Mouse (Mus musculus) layer of hippocampus, postnatal 14 days (tissue): Measurements from ENCODE around the gene Milr1. TPM values are rescaled to one million over a fixed set of nuclear protein-coding genes. Genes with fewer than 3 reads are reported as not detected.
"Not testable (repeated sequence)": the region's sequence is repeated elsewhere in the genome, so short reads cannot be mapped to it uniquely, and the experiment has no call there.

Source experiments
- DNase-seq, 2 experiments: peaks; one replicate each; pipeline ENCODE4 v3.0.0; 2021 to 2022; ENCODE audit warnings: low spot score in 2 of 2, mixed read lengths in 1 of 2
- total RNA-seq, 2 experiments: library from RNA; stranded (reverse); gene quantifications; 2 replicates each; pipeline ENCODE4 v1.2.3; 2021

Gene Milr1
- total RNA-seq, 2 experiments from 2014 or later = not detected

DNA sequence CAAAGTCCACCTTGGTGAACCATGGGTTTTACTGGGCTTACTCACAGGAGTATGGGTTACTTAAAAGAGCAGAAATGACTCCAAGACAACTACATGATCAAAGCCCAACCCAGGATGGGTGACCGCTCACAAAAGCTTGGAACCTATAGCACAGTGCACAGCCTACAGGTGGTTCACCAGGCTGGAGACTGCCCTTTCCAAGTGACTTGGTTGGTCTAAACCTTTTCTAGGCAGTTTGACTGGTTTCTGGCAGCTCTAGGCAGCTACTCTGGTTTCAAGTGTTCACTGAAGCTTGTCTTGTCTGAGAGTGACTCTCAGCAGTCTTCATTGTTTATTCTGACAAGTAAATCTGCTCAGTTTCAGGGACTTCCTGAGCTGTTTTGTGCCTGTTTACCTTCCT is 21.4 kb upstream of the Milr1 start:
- no peak for DNase-seq

DNA sequence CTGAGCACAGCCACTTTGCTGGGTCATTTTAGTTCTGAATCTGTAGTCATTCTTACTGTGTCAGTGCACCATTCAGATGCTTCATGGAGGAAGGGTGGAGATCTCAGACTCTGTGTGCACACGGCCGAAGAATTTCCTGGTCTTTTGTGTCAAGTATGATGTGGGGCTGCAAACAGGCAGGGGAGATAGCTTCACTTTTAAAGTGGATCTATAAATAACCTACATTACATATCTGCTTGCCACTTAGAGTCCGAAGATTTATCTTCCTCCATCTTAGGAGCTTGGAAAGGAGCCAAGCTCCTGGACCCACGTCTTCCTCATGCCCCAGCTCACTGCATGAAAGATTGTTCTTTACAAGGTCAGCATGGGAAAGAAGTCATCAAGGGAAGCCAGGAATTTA is 20.3 kb upstream of the Milr1 start:
- DNase-seq = no peak

DNA sequence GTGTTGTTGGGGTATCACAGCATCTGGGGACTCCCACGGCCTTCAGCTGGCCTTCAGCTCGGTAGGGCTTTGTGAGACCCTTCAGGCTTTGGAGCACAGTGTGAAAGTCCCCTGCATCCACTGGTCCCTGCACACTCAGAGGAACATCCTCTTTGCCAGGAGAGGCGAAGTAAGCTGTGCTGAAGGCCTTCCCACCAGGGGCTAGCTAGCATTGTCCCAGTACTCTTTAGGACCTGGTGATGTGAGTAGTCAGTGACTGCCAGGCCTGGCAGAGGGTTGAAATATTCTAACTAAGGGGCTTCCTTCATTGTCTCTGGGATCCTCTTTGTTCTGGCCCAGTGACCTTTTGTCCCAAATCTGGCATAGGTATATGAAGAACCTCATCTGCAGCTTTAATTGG is 14.4 kb upstream of the Milr1 start:
- no peak for DNase-seq

DNA sequence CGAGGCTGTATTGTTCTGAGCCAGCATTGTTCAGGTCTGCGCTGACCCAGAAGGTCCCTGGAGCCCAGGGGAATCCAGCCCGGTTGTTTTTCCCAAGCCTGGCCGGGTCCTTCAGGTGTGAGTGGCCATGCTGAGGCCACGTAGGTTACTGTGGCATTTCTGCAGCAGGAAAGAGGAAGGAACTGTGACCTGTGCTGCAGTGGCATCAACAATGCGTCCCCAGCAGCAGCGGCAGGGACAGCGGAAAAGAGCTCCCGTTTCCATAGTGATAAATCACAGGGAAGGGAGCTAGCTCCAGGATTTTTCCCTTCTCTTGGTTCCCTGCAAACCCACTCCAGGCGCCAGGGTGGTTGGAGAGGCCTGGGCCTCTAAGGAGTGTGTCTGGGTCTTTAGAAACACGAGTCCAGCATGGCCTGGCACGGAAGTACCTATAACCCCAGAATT is 13.8 kb upstream of the Milr1 start:
- DNase-seq = peak; percentile 31 to 48

DNA sequence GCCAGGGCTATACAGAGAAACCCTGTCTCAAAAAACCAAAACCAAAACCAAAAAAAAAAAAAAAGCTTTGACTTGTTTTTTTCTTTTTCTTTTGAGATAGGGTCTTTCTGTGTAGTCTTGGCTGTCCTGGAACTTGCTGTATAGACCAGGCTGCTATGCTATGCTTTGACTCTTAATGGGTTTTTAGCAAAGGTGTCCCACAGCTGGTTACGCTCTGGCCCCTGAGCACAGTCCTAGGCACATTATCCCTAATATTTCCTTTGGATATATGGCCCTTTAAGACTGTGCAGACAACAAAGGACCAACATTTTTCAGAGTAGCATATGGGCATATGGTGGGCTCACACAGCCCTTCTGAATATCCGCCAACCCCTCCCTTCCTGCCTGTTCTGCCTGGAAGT is 11.9 kb upstream of the Milr1 start:
- no peak for DNase-seq

DNA sequence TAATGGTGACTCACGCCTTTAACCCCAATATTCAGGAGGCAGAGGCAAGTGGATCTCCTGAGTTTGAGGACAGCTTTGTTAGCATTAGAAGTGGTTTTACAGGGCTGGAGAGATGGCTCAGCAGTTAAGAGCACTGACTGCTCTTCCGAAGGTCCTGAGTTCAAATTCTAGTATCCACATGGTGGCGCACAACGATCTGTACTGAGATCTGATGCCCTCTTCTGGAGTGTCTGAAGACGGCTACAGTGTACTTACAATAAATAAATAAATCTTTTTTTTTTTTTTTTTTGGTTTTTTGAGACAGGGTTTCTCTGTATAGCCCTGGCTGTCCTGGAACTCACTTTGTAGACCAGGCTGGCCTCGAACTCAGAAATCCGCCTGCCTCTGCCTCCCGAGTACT is 10.3 kb upstream of the Milr1 start:
- not testable (repeated sequence) for DNase-seq

DNA sequence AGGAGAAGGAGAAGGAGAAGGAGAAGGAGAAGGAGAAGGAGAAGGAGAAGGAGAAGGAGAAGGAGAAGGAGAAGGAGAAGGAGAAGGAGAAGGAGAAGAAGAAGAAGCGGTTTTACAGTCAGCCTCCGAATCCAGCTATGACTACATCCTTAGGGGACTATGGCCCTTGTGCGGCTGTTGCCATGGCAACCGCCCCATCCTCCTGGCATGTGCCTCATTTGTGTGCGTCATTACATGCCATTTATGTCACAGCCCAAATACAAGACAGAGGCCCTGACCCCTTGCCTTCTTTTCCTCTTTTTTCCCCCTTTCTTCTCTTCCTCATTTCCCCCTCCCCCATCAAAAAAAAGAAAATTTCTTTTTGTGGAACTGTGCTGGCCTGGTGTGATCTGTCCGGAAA is 9.8 kb upstream of the Milr1 start:
- DNase-seq = no peak

DNA sequence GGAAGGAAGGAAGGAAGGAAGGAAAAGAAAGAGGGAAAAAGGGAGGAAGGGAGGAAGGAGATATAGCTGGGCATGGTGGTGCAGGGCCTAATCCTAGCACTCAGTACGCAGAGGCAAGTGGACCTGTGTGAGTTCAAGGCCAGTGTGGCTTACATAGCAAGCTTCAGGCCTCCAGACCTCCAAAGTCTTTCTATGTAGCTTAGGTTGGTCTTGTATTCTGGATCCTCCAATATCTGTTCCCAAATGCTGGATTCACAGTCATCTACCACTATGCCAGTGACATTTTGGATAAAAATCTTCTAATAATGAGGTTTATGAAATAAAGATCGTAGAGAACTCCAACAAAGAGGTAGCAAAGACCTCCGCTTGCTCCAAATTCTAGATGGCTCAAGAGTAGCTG is 9.2 kb upstream of the Milr1 start:
- DNase-seq = no peak

DNA sequence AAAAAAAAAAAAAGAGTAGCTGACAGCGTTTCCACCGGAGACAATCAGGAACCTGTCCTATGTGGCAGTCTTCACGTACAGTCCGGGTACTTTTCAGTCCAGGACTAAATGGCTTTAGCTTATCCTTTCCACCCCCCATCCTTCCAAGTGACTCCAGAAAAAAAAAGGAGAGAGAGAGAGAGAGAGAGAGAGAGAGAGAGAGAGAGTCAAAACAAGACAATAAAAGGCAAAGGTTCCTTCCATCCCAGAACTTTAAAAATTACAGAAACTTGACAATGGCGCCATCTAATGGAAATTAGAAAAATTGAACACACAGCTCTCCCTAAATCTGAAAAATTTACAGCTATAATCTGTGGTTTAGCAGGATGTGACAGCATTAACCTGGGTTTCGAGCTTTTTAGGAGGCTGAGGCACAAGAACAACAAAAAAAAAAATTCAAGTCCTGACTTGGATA is 8.6 kb upstream of the Milr1 start:
- DNase-seq = peak in 1 of 2 experiments; percentile 36

DNA sequence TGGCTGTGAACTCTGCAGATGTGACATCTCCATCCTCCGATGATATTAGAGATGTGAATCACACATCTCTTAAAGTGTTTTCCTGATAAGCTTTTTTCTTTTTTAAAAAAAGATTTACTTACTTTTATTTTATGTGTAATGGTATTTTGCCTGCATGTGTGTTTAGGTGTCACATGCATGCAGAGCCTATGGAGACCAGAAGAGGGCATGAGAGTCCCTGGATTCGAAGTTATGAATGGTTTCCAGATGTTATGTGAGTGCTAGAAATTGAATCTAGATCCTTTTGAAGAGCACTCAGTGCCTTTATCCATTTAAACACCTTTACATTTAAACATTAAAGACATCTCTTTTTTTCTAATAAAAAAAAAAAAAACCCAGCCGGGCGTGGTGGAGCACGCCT is 6.1 kb upstream of the Milr1 start:
- DNase-seq = no peak

DNA sequence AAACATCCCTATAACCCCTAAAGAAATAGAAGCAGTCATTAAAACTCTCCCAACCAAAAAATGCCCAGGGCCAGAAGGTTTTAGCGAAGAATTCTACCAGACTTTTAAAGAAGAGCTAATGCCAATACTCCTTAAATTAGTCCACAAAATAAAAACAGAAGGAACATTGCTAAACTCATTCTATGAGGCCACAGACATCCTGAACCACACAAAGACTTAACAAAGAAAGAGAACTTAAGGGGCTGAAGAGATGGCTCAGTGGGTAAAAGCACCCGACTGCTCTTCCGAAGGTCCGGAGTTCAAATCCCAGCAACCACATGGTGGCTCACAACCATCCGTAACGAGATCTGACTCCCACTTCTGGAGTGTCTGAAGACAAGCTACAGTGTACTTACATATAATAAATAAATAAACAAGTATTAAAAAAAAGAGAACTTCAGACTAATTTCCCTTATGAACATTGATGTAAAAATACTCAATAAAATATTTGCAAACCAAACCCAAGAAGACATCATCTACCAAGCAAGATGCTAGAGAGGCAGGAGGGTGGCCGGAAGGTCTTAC is 1.4 kb upstream of the Milr1 start:
- DNase-seq = not testable (repeated sequence)

DNA sequence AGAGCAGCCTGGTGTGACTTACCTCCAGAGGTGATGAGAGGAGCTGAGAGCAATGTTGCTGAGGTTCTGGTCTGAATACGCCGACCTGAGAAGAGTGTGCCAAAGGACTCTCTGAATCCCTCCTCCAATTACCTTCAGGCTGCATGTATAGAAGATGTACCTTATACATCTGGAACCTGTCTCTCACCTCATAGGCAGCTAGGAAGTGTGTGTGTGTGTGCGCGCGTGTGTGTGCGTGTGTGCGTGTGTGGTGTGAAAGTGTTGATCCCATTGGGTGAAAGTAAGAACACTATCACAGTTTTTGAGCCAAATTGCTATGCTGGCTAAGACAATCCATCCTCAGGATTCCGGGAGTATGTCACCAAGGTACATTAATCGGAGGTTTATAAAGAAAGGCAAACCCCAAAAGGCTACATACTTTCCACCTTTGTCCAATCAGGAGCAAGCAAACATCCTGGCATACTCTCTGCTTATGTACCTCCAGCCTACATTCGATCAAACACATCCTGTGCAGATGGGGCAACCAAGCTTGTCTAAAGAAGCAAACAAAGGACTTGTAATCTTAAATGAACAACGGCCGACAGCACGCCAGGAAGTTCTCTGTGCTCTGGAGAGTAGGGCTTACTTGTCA is 790 bp upstream of the Milr1 start, which contains the start of gene Pecam1:
TSS of gene Pecam1 (minus strand) at position 508 of the 631 bp plus-strand sequence.
- no peak for DNase-seq

DNA sequence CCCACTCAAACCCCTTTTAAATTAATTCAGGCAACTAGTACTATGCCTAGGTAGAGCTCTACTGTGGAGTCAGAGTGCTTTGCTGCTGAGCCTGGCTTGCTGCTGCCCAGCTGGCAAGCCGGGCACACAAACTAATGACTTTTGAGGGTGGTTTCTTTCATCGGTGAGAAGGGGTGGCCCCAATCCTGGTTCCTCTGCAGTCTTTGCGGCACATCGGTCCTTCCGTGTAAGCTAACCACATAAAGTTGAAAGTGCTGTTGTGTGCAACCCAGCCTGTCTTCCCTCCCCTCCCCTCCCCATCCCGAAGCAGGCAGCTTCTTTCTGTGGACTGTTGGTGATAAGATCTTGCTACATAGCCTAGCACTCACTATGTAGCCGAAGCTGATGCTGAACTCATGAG is 1.1 kb downstream of the Milr1 start:
- DNase-seq = no peak

DNA sequence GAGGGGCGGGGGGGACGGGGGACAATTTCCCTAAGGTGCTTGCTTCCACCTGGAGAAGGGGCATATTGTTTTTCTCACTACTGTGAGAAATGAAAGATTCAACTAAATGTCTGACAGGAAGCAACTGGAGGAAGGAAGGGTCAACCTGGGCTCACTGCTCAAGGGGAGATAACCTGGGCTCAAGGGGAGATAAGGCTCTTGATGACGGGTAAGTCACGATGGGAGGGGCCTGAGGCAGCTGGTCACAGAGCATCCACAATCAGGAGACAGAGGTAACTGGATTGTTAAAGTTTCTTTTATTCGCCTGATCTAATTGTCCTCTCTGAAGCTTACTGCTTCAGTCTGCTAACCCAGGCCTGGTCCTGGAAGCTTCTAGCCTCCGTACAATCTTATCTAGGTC is 2.3 kb downstream of the Milr1 start:
- DNase-seq = no peak

DNA sequence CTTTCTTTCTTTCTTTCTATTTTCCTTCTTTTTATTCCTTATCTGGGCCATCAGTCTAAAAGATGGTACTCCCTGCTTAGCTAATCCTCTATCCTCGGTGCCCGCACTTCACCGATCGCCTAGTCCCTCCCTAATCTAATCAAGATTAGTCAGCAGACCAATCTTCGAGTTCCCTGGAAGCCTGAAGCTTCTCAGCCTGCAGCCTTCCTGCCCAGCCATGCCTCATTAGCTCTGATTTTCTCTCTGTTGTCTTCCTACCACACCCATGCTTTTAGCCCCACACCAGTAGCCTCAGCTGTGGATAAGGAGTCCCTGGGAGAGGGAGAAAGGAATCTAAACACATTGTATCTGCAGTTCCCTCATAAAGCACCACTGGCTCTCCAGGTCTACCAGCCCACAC is 4.6 kb downstream of the Milr1 start:
- no peak for DNase-seq

DNA sequence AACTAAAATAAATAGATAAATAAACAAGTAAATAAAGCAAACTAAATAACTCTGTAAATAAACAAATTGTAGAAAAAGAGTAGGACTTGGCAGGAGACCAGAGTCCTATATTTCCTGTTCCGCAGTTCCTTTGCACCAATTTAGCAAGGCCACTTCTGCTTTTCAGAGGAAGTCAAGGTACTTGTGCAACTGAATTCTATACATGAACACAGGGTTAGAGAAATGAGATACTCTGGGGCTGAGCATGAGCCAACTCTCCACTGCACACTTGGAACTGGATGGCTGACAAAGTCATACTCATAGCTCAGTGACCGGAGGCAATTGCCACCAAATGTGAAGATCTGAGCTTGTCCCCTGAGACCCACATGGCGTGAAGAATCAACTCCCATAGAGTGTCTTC is 8.0 kb downstream of the Milr1 start:
- DNase-seq = no peak

DNA sequence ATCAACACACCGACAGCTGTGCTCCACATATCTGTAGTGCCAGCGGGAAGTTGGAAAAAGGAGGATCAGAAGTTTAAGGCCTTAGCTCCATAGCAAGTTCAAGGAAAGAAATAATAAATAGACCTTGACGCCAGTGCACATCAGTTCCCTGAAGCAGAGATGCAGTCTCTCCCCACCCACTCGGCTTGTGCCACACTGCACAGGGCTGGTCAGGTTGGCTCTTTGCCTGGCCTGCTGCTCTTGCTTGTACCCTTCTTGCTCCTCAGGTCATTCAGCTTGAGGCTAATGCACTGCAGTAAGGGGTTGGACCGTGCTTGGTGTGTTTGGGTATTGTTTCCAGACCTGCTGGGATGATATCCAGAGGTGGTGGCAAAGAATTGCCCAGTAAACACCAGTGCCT is 9.5 kb downstream of the Milr1 start:
- no peak for DNase-seq

DNA sequence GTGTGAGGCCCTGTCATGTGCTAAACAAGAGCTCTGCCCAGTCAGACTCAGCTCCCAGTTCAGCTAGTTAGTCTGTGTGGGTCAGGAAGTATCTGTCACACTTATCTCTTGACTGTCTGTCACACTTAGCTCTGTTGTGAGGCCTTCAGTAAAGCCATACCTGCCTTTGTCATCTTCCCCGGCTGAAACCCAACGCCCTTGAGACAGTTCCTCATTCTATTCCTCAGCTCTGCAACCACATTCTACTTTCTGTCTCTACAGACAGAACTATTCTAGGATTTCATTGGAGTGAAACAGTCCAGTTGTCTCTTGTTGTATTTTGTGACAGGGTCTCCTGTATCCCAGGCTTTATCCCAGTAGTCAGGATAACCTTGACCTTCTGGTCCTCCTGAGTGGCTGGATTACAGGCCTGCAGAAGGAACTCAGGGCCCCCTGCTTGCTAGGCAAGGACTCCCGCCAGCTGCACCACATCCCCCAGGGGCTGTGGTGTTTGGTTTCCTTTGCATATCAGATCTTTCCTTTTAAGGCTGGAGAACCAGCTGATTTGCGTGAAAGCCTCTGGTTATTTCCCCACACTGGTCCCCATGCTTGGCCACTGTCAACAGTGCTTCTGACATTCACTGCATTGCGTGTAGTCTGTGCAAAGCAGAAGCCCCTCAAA is 11.2 kb downstream of the Milr1 start:
- DNase-seq = no peak

DNA sequence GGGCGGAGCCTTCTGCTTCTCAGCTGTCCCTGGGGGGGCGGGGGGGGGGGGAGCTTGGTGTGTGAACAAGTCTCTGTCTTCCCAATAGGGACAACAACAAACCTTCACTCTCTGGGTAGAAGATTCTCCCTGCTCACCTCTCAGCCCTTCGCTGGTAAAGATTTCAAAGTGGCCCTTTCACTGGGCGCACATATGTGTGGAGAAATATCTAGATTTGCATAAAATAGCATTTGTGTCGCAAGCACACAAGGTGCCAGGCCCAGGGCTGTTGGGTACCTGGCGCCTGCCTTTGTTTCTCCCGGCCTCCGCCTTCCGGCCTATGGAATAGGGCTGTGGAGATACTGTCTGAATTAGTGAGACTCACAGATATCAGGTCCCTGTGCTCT is 11.8 kb downstream of the Milr1 start:
- no peak for DNase-seq

DNA sequence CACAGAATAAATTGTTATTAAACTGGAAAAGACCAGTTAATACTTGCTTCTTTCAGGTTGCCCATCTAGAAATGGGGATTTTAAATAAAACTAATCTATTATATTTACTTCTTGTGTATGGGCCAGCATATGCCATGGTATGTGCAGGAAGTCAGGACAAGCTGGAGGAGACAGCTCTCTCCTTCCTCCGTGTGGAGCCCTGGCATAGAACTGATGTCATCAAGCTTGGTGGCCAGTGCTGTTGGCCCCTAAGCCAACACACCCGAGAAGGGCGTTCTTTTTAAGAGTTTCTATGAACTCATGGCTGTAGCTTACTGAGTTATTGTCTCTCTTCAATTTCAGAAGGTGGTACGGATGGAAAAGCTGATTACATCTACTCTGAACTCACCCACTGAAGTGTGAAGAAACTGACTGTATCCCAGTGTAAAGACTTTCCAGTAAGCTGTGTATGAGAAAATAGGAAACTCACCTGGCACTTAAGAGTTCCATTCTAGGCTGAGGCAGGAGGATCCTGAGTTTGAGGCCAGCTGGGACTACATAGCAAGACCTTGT is 15.7 kb downstream of the Milr1 start:
- no peak for DNase-seq

DNA sequence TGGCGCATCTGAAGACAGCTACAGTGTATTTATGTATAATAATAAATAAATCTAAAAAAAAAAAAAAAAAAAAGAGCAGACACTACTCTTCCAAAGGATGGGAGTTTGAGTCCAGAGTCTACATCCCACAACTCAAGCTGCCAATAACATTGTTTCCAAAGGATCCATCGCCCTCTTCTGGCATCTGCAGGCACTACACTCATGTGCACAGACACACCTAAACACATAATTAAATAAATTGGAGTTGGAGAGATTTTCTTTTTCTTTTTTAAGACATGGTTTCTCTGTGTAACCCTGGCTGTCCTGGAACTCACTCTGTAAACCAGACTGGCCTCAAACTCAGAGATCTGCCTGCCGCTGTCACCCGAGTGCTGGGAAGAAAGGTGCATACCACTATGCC is 16.5 kb downstream of the Milr1 start:
- no peak for DNase-seq

DNA sequence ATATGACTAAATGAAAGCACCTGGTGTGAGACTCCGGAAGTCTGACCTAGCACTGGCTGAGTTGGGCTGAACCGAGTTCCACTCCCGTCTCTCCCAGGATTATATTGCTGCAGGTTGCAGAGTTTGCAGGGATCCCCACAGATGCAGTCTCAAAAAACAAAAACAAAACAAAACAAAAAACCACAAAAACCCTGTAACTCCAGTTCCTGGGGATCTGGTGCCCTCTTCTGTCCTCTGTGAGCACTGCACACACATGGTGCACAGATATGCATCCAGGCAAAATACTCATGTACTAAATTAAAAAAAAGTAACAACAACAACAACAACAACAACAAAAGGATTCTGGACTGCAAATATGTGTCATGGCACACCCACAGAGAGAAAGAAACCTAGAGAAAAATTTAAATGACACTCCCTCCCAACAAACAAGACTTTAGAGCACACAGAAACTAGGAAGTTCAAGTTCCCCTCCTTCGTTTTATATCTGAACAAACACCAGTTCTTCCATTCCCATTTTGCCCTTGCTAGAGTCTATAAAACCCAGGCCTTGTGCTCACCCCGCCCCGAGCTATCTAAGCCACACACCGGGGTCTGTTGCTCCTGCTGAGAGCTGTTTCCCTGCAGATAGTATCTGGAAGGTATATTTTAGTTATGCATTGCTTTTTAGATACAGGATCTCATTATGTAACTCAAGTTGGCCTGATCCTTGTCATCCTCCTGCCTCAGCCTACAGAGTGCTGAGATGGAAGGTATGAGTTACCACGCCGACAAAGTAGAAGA is 19.4 kb downstream of the Milr1 start:
- DNase-seq = no peak
